Mouse (Mus musculus) intestine, embryonic 14.5 days (tissue): ENCODE measurements around the gene Slc39a11. TPM values are rescaled to one million over a fixed set of nuclear protein-coding genes. Genes with fewer than 3 reads are reported as not detected.

Source experiments
- ATAC-seq: fragments of 200-750 bp; cut with Nextera tagmentation; replicated peaks from 2 replicates; pipeline ENCODE4 v1.8.0; 2017; ENCODE audit warnings: low read depth, moderate number of reproducible peaks, moderate TSS enrichment, moderate library complexity; ENCODE audit not compliant: low FRiP score, low TSS enrichment
- DNase-seq: peaks from one replicate; pipeline ENCODE4 v3.0.0-alpha.2; 2018; ENCODE audit warnings: low spot score
- H3K27ac ChIP-seq: fragments of 300-500 bp; sonication (generic); 2 replicates; pipeline ENCODE4 v1.5.1; 2014; ENCODE audit warnings: low read depth, mild to moderate bottlenecking, control low read depth
- H3K27me3 ChIP-seq: fragments of 300-500 bp; sonication (generic); replicated peaks from 2 replicates; pipeline ENCODE4 v1.6.1; 2014; ENCODE audit warnings: low read length, control low read depth; ENCODE audit not compliant: control insufficient read depth, insufficient read depth
- H3K36me3 ChIP-seq: fragments of 300-500 bp; sonication (generic); 2 replicates; pipeline ENCODE4 v1.6.1; 2014; ENCODE audit warnings: low read length, control low read depth; ENCODE audit not compliant: control insufficient read depth, insufficient read depth
- H3K4me1 ChIP-seq: fragments of 300-500 bp; sonication (generic); replicated peaks from 2 replicates; pipeline ENCODE4 v1.6.1; 2014; ENCODE audit warnings: low read length, control low read depth, mixed read lengths; ENCODE audit not compliant: control insufficient read depth, insufficient read depth
- H3K4me2 ChIP-seq: fragments of 300-500 bp; sonication (generic); 2 replicates; pipeline ENCODE4 v1.6.1; 2014; ENCODE audit warnings: low read length
- H3K4me3 ChIP-seq: fragments of 300-500 bp; sonication (generic); 2 replicates; pipeline ENCODE4 v1.5.1; 2014; ENCODE audit warnings: low read depth, low read length, control low read depth, mixed read lengths
- H3K9ac ChIP-seq: fragments of 300-500 bp; sonication (generic); 2 replicates; pipeline ENCODE4 v1.6.1; 2014; ENCODE audit warnings: mild to moderate bottlenecking, low read length
- H3K9me3 ChIP-seq: fragments of 300-500 bp; sonication (generic); 2 replicates; pipeline ENCODE4 v1.6.1; 2016; ENCODE audit warnings: low read length, control low read depth; ENCODE audit not compliant: control insufficient read depth
- WGBS: fragments of 180-500 bp; shearing (Covaris S2); extraction: QIAGEN DNeasy Blood & Tissue Kit; methylation state at CpG from one replicate; pipeline ENCODE4 v1.1.7; 2014; 5-methylcytosine and 5-hydroxymethylcytosine counted together
- polyA plus RNA-seq: library from polyadenylated mRNA; unstranded; fragments of >200 nt; fragmentation: Nextera tagmentation; extraction: Ambion mirVana; gene quantifications from 2 replicates; pipeline ENCODE4 v1.2.1, GENCODE M21; 2014

Gene Slc39a11
- polyA plus RNA-seq, 1 experiment from 2014 or later: 24.0 TPM

DNA sequence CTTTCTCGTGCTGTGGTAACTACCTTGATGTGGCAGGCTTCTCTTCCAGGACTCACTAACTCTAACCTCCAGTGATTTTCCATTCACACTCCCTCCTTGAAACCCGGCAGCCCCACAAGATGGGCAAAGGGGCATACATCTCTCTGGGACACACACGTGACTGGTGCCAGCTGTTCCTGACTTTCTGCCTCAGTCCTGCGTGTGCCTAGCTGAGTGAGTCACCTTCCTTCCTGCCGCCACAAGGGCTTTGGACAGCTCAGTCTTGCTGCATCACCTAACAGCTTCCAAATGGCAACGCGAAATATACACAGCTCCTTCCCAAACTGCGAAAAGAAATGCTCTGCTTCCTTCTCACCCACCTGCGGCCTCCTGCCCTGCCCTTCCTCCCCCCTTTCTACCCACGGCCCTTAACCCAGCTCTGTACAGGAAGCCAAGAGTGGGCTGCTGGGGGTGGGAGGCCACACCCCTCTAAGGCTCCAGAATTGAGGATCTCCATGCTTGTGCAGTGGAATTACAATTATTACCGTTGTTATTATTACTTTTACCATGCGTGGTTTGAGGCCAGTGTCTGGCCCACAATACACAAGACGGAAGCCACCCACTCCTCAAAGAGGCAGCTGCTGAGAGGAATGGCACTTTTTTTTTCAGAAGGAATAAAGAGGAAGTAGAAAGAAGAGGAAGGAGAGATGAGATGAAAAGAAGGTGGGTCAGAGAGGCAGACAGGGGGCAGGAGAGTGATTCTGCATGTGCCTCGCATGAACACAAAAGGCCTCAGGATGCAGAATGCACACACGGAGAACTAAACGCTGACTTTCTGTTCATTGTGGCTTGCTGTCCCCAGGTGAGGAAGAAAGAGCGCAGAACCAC, 179.7 kb downstream of the Slc39a11 start:
- DNase-seq (no peak), ATAC-seq (no peak)
- Histone ChIP-seq H3K27ac (no peak overlapping the region), H3K4me3 (no peak overlapping the region), H3K27me3 (no peaks in the 10 kb centered on the region), H3K4me2 (no peak overlapping the region), H3K9ac (no peak overlapping the region), H3K36me3 (no peaks in the 10 kb centered on the region), H3K9me3 (no peaks in the 10 kb centered on the region), H3K4me1 (0 out of 2 replicates have a peak, but pooled peaks cover 6% of the 10 kb centered on the region)
- 65% methylated on average over 17 of the region's 17 CpGs for WGBS

DNA sequence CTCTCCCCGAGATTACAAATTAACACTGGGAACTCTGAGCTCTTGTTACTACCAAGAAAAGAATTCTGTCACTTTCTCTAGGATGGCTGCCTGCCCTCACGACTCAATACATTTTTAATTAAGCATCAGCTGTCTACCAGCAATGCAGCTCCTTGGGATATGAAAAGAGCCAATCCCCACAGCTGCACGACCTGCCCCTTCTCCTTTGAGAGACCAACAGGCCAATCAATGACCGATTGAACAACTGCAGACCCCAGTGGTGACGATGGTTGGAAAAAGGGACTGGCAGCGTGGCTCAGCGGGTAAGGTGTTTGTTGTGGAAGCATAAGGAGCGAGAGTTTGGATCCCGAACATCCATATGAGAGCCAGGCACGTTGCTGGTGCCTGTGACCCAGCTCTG, 181.9 kb downstream of the Slc39a11 start:
- Histone ChIP-seq H3K4me2 (no peak overlapping the region), H3K27me3 (no peaks in the 10 kb centered on the region), H3K27ac (no peak overlapping the region), H3K4me3 (no peak overlapping the region), H3K9ac (no peak overlapping the region), H3K4me1 (0 out of 2 replicates have a peak, but pooled peaks cover 6% of the 10 kb centered on the region), H3K9me3 (no peaks in the 10 kb centered on the region), H3K36me3 (no peaks in the 10 kb centered on the region)
- DNase-seq (no peak), ATAC-seq (no peak)
- 74% methylated on average over 10 of the region's 10 CpGs for WGBS

DNA sequence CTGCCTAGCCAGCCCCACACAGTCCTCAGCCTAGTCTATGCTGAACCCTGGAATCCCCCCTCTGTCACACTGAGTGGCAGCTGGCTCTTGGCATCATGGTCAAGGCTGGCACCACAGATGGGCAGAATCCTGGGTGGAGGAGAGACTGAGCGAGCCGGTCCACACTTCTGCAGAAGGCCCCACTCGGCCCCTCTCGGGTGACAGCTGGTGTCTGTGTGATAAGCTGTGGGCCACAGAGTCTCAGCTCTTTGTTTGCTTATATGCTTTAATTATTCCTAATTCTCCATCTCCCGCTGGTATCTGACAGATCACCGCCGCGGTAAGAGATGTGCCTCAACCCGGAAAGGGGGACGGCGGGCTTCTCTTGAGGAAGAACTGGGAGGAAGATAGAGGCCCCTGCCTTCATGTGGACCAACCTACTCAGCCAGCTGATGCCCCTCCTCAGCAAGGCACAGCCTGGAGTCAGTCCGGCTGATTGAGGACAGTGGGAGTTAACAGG, 182.5 kb downstream of the Slc39a11 start:
- WGBS: 88% methylated on average over 12 of the region's 12 CpGs

DNA sequence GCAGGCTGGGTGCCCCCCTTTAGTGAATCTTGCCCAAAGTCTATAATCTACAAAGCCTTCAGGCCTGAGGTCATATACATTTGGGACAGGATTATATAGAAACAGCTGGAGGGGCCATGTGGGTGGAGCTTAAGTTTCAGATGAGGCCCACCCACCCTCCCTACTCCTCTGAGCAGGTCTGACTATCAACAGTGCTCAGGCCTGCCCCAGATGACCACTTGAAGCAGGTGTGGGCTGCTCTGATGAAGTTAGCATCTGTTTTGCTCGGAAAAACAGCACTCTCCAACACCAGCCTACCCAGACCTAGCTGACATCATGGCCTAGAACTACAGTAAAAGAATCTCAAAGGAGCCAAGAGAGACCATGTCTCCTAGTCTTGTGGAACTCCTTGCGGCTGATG, 189.8 kb downstream of the Slc39a11 start:
- 0 out of 2 replicates have a peak, but pooled peaks cover 7% of the 10 kb centered on the region for H3K9me3 ChIP-seq
- ATAC-seq (no peak), DNase-seq (no peak)
- no peak overlapping the region for H3K4me3 ChIP-seq
- WGBS: 86% methylated on average over 2 of the region's 2 CpGs
- H3K4me1 ChIP-seq: no peaks in the 10 kb centered on the region
- H3K36me3 ChIP-seq: no peaks in the 10 kb centered on the region
- H3K9ac ChIP-seq: no peak overlapping the region
- H3K4me2 ChIP-seq: no peak overlapping the region
- H3K27ac ChIP-seq: no peak overlapping the region
- no peaks in the 10 kb centered on the region for H3K27me3 ChIP-seq

More for the DNA sequence above, 182.5 kb downstream of the Slc39a11 start:
- 0 out of 2 replicates have a peak, but pooled peaks cover 6% of the 10 kb centered on the region for H3K4me1 ChIP-seq
- DNase-seq: no peak
- H3K4me2 ChIP-seq: no peak overlapping the region
- no peak overlapping the region for H3K9ac ChIP-seq
- no peak for ATAC-seq
- no peaks in the 10 kb centered on the region for H3K27me3 ChIP-seq
- no peak overlapping the region for H3K27ac ChIP-seq
- no peaks in the 10 kb centered on the region for H3K36me3 ChIP-seq
- no peak overlapping the region for H3K4me3 ChIP-seq
- H3K9me3 ChIP-seq: no peaks in the 10 kb centered on the region

DNA sequence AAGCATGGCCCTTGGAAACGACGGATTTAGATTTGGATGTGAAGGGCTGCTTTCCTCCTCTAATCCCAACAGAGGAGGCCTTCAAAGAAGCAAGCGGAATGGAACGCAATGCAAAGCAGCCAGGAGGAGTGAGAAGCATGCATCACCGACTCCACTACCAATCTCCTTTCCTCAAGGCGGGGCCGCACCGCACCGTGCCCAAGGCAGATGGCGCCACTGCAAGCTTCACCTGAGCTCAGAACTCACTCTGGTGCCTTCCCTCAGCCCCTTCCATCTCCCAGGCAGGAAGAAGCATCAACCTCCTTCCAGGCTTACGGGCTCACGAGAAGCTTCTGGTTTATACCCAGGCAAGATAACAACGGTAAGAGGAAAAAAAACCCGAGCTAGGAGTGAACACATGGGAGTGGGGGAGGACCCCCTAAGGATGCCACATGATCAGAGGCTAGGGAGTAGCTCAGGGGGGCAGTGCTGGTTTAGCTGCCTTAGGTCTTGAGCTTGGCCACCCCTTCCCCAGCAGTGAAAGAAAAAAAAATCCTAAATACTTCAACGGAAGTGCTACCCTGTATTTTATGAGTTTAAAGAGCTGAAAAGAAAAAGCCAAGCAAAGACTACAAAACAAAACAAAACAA, 191.2 kb downstream of the Slc39a11 start:
- Histone ChIP-seq H3K9me3 (0 out of 2 replicates have a peak, but pooled peaks cover 7% of the 10 kb centered on the region), H3K4me3 (no peak overlapping the region), H3K36me3 (no peaks in the 10 kb centered on the region), H3K27ac (no peak overlapping the region), H3K9ac (no peak overlapping the region), H3K27me3 (no peaks in the 10 kb centered on the region), H3K4me2 (no peak overlapping the region), H3K4me1 (no peaks in the 10 kb centered on the region)
- no peak for DNase-seq
- WGBS: 63% methylated on average over 15 of the region's 15 CpGs
- ATAC-seq: no peak

DNA sequence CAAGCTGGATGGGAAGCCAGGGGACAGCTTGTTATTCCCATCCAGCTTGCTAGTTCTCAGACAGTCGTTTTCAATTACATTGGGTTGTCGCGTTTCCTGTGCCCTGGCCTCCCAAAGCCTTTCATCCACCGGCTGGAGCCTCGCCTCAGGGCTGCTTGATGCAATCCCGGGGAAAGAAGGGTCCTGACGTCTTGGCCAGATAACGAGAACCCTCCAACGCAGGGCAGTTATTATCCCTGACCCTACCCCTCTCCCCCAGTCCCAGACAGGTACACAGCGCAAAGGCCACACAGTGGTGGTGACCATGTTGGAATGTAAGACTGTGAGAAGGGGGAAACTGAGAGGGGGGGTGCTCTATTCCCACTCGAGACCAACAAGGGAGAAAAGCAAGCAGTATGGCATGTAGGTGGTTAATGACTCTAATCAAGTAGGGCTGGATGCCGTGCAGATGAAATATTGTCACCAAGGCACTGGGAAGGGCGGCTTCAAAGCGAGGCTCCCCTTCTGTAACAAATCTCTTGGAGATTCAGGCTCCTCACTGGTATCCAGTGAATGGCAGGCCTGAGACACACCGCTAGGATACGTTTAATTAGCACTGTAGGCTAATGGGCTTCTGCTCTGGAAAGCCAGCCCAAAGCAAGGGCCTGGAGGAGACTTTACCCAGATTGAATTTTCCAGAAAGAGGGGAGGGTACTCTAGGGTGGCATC, 196.9 kb downstream of the Slc39a11 start:
- no peak for ATAC-seq
- no peak for DNase-seq
- no peak overlapping the region for H3K27ac ChIP-seq

DNA sequence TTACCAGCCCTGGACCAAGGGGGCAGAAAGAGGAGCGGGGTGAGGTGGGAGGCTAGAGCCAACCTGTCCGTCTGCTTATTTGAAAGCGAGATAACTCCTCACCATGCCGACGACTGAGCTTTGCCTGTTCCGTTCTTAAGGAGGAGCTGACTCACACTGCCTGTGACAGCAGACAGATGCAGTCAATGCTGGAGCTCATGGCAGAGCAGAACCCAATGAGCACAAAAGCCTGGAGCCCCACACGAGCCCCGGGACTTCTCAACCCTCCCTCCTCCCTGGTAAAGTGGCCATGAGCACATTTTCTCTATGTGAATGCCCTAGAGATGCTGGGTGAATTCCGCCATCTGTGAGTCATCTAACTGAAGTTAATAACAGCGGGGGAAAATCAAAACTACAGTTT, 198.6 kb downstream of the Slc39a11 start:
- Histone ChIP-seq H3K27me3 (no peaks in the 10 kb centered on the region), H3K27ac (no peak overlapping the region), H3K4me3 (no peak overlapping the region), H3K9me3 (0 out of 2 replicates have a peak, but pooled peaks cover 5% of the 10 kb centered on the region), H3K4me2 (no peak overlapping the region), H3K9ac (no peak overlapping the region), H3K4me1 (no peaks in the 10 kb centered on the region), H3K36me3 (no peaks in the 10 kb centered on the region)
- ATAC-seq: no peak
- no peak for DNase-seq
- WGBS: 70% methylated on average over 10 of the region's 10 CpGs

More for the DNA sequence above, 196.9 kb downstream of the Slc39a11 start:
- Histone ChIP-seq H3K36me3 (no peaks in the 10 kb centered on the region), H3K4me3 (no peak overlapping the region), H3K4me2 (no peak overlapping the region), H3K4me1 (no peaks in the 10 kb centered on the region), H3K27me3 (no peaks in the 10 kb centered on the region), H3K9ac (no peak overlapping the region), H3K9me3 (0 out of 2 replicates have a peak, but pooled peaks cover 7% of the 10 kb centered on the region)
- 41% methylated on average over 16 of the region's 16 CpGs for WGBS

DNA sequence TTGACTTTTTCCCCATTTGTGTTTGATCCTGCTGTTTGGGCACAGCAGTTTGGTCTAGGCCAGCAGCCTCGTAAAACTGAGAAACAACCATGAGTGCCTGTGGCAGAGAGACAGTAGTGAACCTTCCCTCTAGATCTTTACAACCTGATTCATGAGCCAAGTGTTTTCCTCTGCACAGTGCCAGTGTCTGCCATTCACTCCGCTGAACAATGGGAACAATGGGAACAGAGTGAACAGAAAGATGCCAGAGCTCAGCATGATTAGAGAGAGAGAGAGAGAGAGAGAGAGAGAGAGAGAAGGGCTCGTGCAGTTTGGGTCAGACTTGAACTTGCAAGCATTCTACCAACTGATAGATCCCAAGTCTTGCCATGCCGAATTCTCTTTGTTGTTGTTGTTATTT, 199.2 kb downstream of the Slc39a11 start:
- H3K4me3 ChIP-seq: no peak overlapping the region
- H3K4me2 ChIP-seq: no peak overlapping the region
- H3K27me3 ChIP-seq: no peaks in the 10 kb centered on the region
- no peaks in the 10 kb centered on the region for H3K4me1 ChIP-seq
- ATAC-seq (no peak), DNase-seq (no peak)
- WGBS: 83% methylated on average over 4 of the region's 4 CpGs
- no peak overlapping the region for H3K9ac ChIP-seq
- H3K27ac ChIP-seq: no peak overlapping the region
- H3K36me3 ChIP-seq: no peaks in the 10 kb centered on the region
- H3K9me3 ChIP-seq: 0 out of 2 replicates have a peak, but pooled peaks cover 4% of the 10 kb centered on the region
